Mouse (Mus musculus) testis, postnatal 14 days (tissue): ENCODE data around the gene Rapgef6.
A peak's percentile ranks its signal among the peaks of the same experiment; 100 is the strongest.

Experiments
- DNase-seq: peaks from one replicate; pipeline ENCODE4 v3.0.0; 2021; ENCODE audit warnings: low spot score

The Rapgef6 gene

GRCm38 (mm10) chr11:54693696-54694095, 171.0 kb downstream of the Rapgef6 start:
- no peak for DNase-seq

- no peak for DNase-seq
Measured at GRCm38 (mm10) chr11:54694291-54694690, 171.6 kb downstream of the Rapgef6 start.

DNA sequence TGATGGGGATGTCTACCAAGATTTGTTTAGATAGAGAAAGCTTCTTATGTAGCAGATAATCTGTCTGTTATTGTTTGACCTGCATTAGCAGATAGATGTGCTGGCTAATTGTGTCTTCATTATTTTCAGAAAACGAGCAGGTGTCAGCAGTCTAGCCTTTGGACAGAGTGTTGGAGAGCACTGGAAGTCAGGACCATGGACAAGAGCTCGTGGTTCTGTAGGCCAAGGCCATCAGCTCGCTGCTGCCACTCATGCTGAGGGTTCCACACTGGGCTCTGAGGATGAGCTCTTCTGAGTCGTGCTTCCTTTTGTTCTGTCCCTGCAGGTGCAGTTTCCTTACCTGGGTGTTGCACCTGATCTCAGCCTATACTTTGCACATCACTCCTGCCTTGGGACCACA, 173.3 kb downstream of the Rapgef6 start:
- peak; percentile 18 for DNase-seq

GRCm38 (mm10) chr11:54697611-54698010, 175.0 kb downstream of the Rapgef6 start:
- DNase-seq = no peak

GRCm38 (mm10) chr11:54698636-54699035, 176.0 kb downstream of the Rapgef6 start:
- DNase-seq = no peak

- no peak for DNase-seq
Measured at GRCm38 (mm10) chr11:54699972-54700371, 177.3 kb downstream of the Rapgef6 start.

DNA sequence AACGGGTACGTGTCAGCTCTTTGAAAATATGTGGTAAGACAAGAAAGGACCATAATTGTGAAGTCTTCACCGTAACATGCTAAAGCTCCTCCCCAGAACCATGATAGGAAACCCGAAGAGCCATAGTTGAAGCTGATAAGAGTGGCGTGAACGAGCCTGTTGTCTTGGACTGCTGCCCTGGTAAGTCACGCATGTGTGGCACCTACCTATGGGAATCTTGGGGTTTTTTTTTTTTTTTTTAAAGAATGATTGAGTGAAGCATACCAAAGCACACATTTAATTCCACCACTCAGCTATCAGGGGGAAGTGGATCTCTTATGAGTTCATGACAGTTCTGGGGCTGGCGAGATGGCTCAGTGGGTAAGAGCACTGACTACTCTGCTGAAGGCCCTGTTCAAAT, 179.2 kb downstream of the Rapgef6 start:
- DNase-seq = no peak

- no peak for DNase-seq
Measured at GRCm38 (mm10) chr11:54703306-54703705, 180.7 kb downstream of the Rapgef6 start.

GRCm38 (mm10) chr11:54708153-54708552, 185.5 kb downstream of the Rapgef6 start:
- no peak for DNase-seq

- no peak for DNase-seq
Measured at GRCm38 (mm10) chr11:54709645-54710044, 187.0 kb downstream of the Rapgef6 start.

GRCm38 (mm10) chr11:54710512-54711293, 188.1 kb downstream of the Rapgef6 start:
- DNase-seq = no peak

DNA sequence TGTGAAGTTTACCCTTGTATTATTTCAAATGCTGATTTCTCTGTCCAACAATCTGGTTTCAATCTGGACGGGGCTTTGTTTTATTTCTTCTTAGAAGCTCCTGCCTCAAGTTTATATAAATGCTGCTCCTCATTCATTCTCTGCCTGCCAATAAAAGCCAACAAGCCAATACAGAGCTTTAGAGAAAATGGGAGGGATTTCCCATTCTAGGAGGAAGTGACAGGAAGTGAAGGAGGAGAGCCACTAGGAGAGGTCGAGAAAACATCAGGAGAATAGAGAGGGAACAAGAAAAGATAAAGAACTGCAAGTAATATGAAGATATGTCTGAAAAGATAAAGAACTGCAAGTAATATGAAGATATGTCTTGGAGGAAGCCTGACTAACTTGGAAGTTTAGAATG, 190.2 kb downstream of the Rapgef6 start:
- no peak for DNase-seq

GRCm38 (mm10) chr11:54717893-54718292, 195.2 kb downstream of the Rapgef6 start:
- no peak for DNase-seq

DNA sequence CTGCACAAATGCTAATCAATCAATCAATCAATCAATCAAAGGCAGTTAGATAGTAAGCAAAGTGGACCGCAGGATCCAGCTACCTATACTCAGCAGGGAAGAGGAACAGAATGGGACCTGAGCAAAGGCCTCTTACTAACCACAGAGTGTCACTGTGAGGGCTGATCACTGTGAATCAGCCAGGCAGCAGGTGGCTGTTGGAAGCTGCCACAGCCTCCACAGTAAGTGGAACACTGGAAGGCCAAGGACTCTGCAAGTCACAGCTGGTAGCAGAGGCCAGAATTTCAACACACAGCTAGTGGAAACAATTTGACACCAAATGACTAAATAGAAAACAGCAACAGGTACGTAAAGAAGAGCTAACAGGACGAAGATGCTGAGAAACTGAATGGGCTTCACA, 196.0 kb downstream of the Rapgef6 start:
- DNase-seq = no peak

GRCm38 (mm10) chr11:54722057-54722456, 199.4 kb downstream of the Rapgef6 start:
- DNase-seq = no peak

- DNase-seq = no peak
Measured at GRCm38 (mm10) chr11:54724353-54725034, 201.8 kb downstream of the Rapgef6 start.

- DNase-seq = no peak
Measured at GRCm38 (mm10) chr11:54726571-54727062, 204.0 kb downstream of the Rapgef6 start.

DNA sequence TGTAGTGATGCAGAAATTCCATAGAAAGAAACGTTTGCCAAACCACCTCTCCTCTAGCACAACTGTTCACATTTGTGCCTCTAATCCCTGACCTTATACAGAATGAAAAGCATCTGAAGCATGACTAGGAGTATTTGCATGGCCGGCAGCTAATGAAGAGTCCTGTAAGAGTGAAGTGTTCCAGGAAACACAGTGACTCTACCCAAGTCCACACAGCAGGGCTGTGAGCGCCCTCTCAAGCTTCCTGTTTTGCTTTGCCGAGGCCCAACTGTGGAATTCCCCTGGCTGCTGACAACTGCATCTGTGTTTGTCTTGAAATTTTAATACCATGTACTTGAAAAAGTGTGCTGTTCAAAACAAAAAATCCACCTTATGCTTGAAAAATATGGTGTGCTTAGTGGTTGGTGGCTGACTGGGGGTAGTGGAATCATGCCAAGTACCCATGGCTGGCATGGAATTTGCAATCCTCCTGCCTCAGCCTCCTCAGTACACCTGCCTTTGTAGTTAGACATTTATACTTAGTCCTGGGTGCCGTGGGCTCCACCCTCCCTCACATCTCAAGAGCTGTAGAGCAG, 204.8 kb downstream of the Rapgef6 start:
- no peak for DNase-seq

- no peak for DNase-seq
Measured at GRCm38 (mm10) chr11:54728371-54728770, 205.7 kb downstream of the Rapgef6 start.

- no peak for DNase-seq
Measured at GRCm38 (mm10) chr11:54729311-54729710, 206.7 kb downstream of the Rapgef6 start.

- no peak for DNase-seq
Measured at GRCm38 (mm10) chr11:54730931-54731330, 208.3 kb downstream of the Rapgef6 start.

DNA sequence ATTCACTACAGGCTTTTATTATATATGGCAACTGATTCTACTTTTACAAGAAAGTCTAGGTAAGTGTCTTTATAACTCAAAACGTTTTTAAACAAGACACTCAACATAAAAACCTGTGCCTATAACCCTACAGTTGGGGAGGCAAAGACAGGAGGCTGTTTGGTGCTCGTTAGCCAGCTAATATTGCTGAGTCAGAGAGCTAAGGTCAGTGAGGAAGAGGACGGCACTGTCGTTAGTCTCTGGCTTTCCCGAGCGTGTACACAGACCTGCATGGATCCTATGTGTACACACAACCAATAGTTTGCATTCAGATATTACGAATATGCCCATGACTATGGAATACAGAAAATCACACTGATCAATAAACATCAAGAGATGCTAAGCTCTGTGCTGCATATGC, 208.7 kb downstream of the Rapgef6 start:
- DNase-seq = no peak

DNA sequence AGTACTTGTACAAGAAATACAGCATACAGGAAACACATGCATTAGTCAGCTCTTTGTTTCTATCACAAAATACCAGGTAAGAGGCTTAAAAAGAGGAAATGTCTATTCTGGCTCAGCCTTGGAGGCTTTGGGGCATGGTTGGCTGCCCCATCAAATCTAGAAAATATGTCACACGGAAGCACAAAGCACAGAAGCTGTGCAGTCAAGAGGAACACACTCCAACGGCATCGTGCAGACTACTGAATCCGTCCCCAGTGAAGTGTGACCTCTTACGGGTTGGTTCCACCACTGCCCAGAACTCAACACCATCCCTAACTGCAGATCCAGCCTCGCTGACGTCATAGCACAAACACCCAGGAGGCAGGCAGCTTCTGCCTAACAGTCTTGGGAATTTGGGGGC, 210.9 kb downstream of the Rapgef6 start:
- DNase-seq = no peak
